Mouse (Mus musculus): ENCODE data around the gene Klhdc7a.

- TF ChIP-seq EP300 (IDR thresholded peaks at IDR 0.05; ENCODE audit: low read depth in 1 of 2, low read length in 2 of 2) (no peak), ZNF384 (IDR thresholded peaks at IDR 0.05; ENCODE audit: low read depth, low read length) (no peak), CTCF (IDR thresholded peaks at IDR 0.05 in 2 of 3, conservative IDR thresholded peaks at IDR 0.05 in 1 of 3; ENCODE audit: control insufficient read depth in 1 of 3, insufficient read depth in 1 of 3, low read depth in 2 of 3, low read length in 3 of 3, poor library complexity in 1 of 3, severe bottlenecking in 1 of 3) (no peak), BHLHE40 (IDR thresholded peaks at IDR 0.05; ENCODE audit: borderline replicate concordance, low read depth, low read length) (no peak), POLR2A (IDR thresholded peaks at IDR 0.05; ENCODE audit: control insufficient read depth in 1 of 2, insufficient read depth in 1 of 2, low read depth in 1 of 2, low read length in 2 of 2, poor library complexity in 1 of 2) (no peak), USF2 (IDR thresholded peaks at IDR 0.05; ENCODE audit: borderline replicate concordance in 1 of 2, insufficient read depth in 1 of 2, low read depth in 1 of 2, low read length in 2 of 2) (no peak), USF1 (IDR thresholded peaks at IDR 0.05; ENCODE audit: low read depth, low read length) (no peak)
Observed at GRCm38 (mm10) chr4:139978716-139979115, 10.9 kb upstream of the Klhdc7a start.

Measured in MEL (cell line).